Mouse (Mus musculus): ENCODE data around the gene Cwf19l1. TPM values are rescaled to one million over a fixed set of nuclear protein-coding genes. Genes with fewer than 3 reads are reported as not detected.
"Not testable (repeated sequence)": the region's sequence is repeated elsewhere in the genome, so short reads cannot be mapped to it uniquely, and the experiment has no call there.

Gene Cwf19l1
- polyA plus RNA-seq, 1 experiment from 2014 or later: 29.7 TPM

DNA sequence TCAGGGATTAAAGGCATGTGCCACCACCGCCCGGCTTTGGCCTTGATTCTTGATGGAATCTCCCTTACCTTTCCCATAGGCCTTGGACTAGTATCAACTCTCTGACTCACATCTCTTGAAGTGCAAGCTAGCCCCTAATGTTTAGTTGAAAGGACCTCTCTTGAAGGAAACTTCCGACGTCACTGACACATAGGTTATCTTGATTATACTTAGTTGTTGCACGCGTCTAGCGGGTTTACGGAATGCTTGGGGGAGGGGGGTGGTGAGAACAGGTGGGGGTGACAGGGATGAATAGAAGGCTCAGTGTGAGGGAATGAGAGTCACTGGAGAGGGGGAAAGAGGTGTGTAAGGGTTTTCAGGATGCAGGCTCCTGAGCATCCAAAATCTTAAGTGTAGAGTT, 11.3 kb upstream of the Cwf19l1 start:
- H3K9ac ChIP-seq: no peak overlapping the region
- no peaks in the 10 kb centered on the region for H3K9me3 ChIP-seq (replicated peaks)
- ATAC-seq (ENCODE audit: insufficient number of reproducible peaks, low FRiP score, low TSS enrichment, low read depth): no peak
- H3K4me2 ChIP-seq (replicated peaks): no peak overlapping the region
- 94% methylated on average over 8 of the region's 8 CpGs for WGBS
- H3K27ac ChIP-seq (replicated peaks): no peak overlapping the region
- peaks cover 23% of the 10 kb centered on the region for H3K36me3 ChIP-seq
- no peak overlapping the region for H3K4me3 ChIP-seq (replicated peaks)
- peaks cover 13% of the 10 kb centered on the region for H3K4me1 ChIP-seq
- peaks cover 9% of the 10 kb centered on the region for H3K27me3 ChIP-seq

DNA sequence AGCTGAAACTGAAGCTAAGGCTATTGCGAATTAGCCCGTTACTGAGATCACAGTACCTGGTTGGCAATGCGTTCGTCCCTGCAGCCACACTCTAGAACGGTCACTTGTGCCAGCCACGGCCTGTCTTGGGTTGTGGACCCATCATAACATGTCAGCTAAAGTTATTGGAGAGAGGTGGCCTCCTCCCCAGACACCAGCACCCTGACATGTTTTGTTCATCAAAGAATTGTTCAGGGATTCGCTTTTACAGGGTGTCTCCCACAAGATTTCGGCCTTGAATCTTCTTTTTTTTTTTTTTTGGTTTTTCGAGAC, 10.8 kb upstream of the Cwf19l1 start:
- 0 out of 2 replicates have a peak, but pooled peaks have one; percentile 29 for ATAC-seq (ENCODE audit: insufficient number of reproducible peaks, low FRiP score, low TSS enrichment, low read depth)
- H3K4me2 ChIP-seq (replicated peaks): peak overlapping the region; percentile 74
- peaks cover 27% of the 10 kb centered on the region for H3K36me3 ChIP-seq
- peaks cover 13% of the 10 kb centered on the region for H3K4me1 ChIP-seq
- 0 out of 2 replicates have a peak overlapping the region, but pooled peaks have one; percentile 49 for H3K9ac ChIP-seq
- 64% methylated on average over 9 of the region's 9 CpGs for WGBS
- peaks cover 9% of the 10 kb centered on the region for H3K27me3 ChIP-seq
- peak overlapping the region; percentile 73 for H3K4me3 ChIP-seq (replicated peaks)
- H3K9me3 ChIP-seq (replicated peaks): no peaks in the 10 kb centered on the region
- H3K27ac ChIP-seq (replicated peaks): no peak overlapping the region

DNA sequence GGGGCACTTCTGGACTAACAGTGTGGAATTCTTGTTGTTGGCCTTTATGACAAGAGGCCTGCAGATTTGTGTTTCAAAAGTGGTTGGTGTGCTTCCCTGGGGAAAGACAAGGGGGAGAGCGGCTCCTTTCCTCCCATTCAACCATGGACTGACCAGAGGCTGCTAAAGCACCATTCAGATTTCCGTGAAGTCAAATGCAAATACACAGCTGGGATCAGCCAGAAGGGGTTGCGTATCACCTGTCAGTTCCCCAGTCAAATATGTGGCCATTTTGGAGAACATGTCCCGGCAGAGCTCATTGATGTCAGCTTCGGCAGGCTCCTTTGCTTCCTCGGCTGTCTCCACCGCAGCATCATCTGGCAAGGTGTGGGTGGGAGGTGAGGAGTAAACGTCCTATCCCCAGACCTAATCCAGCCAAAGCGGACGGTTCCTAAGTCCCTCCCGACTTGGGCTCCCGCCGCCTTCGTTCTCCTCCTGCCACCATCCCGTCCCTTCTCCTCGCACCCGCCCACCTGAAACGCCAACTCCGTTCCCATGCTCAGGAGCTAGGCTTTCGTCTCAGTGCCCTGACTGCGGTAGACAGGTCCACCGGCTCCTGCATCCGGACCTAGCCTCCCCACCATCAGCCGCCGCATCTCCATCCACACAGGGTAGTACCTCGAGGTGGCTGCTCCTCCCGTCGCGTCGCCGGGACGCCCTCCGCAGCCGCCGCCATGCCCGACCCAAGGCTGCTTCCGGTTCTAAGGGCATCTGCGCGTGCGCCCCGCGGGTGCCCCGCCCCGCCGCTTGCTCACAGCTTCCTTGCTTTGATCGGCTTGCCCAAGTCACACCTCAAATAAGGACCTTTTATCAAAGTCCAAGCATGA, 10.3 kb upstream of the Cwf19l1 start, which contains the start of gene Bloc1s2:
Bloc1s2 (minus strand) TSS at position 745 of the 866 bp plus-strand sequence.
- Histone ChIP-seq H3K36me3 (peaks cover 33% of the 10 kb centered on the region), H3K4me2 (replicated peaks) (peak within 1 kb of the TSS; percentile 74), H3K4me1 (peaks cover 13% of the 10 kb centered on the region), H3K27ac (replicated peaks) (peak within 1 kb of the TSS; percentile 51; the same call in 1 of the 2 replicates), H3K9me3 (replicated peaks) (no peaks in the 10 kb centered on the region), H3K4me3 (replicated peaks) (peak within 1 kb of the TSS; percentile 73), H3K27me3 (peaks cover 9% of the 10 kb centered on the region; the same call in 1 of the 2 replicates), H3K9ac (peak within 1 kb of the TSS; percentile 49)
- peak; percentile 65; the same call in 1 of the 2 replicates for ATAC-seq (ENCODE audit: insufficient number of reproducible peaks, low FRiP score, low TSS enrichment, low read depth)
- WGBS: 2% methylated on average over 46 of the region's 46 CpGs

DNA sequence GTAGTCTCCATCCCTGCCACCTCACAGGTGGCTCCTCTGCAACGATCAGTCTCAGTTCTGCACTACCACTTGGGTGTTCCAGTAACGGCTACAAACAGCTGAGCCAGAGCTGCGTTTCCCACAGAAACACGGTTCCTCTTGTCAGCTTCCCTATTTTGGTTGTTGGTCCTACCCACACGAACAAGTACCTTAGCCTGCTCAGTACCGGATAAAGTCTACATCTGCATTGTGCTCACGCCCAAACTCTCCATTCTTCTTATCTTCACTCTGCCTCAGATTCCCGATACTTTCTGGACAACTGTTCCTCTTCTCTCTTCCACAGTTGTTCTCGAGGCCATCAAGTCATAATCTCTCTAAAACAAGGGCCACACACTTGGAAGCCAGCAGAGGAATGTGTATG, 8.7 kb upstream of the Cwf19l1 start:
- H3K9ac ChIP-seq: no peak overlapping the region
- no peaks in the 10 kb centered on the region for H3K9me3 ChIP-seq (replicated peaks)
- H3K36me3 ChIP-seq: peaks cover 44% of the 10 kb centered on the region
- no peak overlapping the region for H3K4me3 ChIP-seq (replicated peaks)
- peaks cover 6% of the 10 kb centered on the region; the same call in 1 of the 2 replicates for H3K27me3 ChIP-seq
- no peak overlapping the region for H3K4me2 ChIP-seq (replicated peaks)
- peaks cover 13% of the 10 kb centered on the region for H3K4me1 ChIP-seq
- H3K27ac ChIP-seq (replicated peaks): no peak overlapping the region
- 83% methylated on average over 9 of the region's 9 CpGs for WGBS
- ATAC-seq (ENCODE audit: insufficient number of reproducible peaks, low FRiP score, low TSS enrichment, low read depth): no peak

DNA sequence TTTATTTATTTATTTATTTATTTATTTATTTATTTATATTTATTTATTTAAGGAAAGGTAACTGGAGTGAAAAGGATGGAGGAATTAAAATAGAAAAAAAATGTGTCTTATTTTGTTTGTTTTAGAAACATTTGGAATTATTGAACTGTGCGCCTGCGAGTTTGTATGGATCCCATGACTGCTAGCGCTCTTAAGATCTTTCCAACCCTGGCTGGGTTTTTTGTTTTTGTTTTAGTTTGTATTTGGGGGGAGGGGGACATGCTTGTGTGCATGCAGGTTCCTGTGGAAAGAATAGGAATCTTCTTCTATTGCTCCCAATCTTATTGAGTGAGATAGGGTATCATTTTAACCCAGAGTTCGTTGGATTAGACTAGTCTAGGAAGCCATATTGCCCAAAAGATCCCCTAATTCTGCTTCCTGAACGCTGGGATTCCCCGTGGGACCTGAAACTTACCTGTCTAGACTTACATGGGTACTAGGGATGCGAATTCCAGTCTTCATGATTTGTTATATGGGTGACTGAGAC, 347 bp upstream of the Cwf19l1 start:
- Histone ChIP-seq H3K9me3 (replicated peaks) (no peaks in the 10 kb centered on the region), H3K9ac (no peak overlapping the region), H3K4me2 (replicated peaks) (peak overlapping the region; percentile 52), H3K27me3 (no peaks in the 10 kb centered on the region), H3K4me1 (peaks cover 9% of the 10 kb centered on the region), H3K4me3 (replicated peaks) (peak overlapping the region; percentile 71), H3K36me3 (peaks cover 32% of the 10 kb centered on the region), H3K27ac (replicated peaks) (0 out of 2 replicates have a peak overlapping the region, but pooled peaks have one; percentile 17)
- ATAC-seq (ENCODE audit: insufficient number of reproducible peaks, low FRiP score, low TSS enrichment, low read depth): no peak
- WGBS: 26% methylated on average over 7 of the region's 7 CpGs

DNA sequence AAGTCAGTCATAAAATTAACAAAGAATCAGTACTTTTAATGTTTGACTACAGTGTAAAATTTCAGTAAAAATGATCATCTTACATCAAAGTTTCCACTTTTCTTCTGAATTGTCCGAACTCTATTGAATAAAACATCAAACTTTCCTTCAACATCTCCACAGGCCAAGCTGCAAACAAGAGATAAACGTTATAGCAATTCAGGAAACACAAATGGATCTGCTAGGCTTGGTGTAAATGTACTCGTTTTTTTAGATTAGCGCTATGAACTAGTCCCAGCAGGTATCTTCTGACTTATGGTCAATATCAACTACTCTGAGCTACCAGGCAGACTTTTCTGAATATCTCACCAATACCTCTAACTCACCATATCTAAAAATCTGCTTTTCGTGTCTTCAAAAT, 2.8 kb downstream of the Cwf19l1 start:
- H3K9me3 ChIP-seq (replicated peaks): no peaks in the 10 kb centered on the region
- H3K4me1 ChIP-seq: peaks cover 9% of the 10 kb centered on the region
- 88% methylated on average over 5 of the region's 5 CpGs for WGBS
- no peak overlapping the region for H3K27ac ChIP-seq (replicated peaks)
- no peak overlapping the region for H3K4me2 ChIP-seq (replicated peaks)
- ATAC-seq (ENCODE audit: insufficient number of reproducible peaks, low FRiP score, low TSS enrichment, low read depth): no peak
- peaks cover 38% of the 10 kb centered on the region for H3K36me3 ChIP-seq
- H3K4me3 ChIP-seq (replicated peaks): no peak overlapping the region
- H3K9ac ChIP-seq: no peak overlapping the region
- no peaks in the 10 kb centered on the region for H3K27me3 ChIP-seq

DNA sequence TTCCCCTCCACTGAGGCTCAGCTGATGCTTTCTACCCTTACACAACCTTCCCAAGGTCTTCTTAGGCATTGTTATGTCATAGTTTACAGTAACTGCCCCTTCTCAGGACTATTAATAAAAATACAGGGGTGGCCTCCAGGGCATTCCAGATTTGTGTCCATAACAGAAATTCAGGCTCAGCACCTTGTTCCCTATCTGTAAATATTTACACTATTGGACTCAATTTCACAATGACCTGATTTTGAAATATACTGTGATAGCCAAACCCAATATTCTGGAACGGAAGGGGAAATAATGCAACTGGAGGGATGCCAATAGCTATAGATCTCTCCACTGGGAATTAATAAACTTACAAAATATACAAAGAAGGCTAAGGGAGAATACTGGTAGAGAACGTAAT, 7.1 kb downstream of the Cwf19l1 start:
- H3K9me3 ChIP-seq (replicated peaks): no peaks in the 10 kb centered on the region
- no peak for ATAC-seq (ENCODE audit: insufficient number of reproducible peaks, low FRiP score, low TSS enrichment, low read depth)
- H3K27ac ChIP-seq (replicated peaks): no peak overlapping the region
- peaks cover 74% of the 10 kb centered on the region for H3K36me3 ChIP-seq
- no peak overlapping the region for H3K9ac ChIP-seq
- WGBS: 84% methylated on average over 2 of the region's 2 CpGs
- no peak overlapping the region for H3K4me2 ChIP-seq (replicated peaks)
- H3K27me3 ChIP-seq: no peaks in the 10 kb centered on the region
- no peaks in the 10 kb centered on the region for H3K4me1 ChIP-seq
- H3K4me3 ChIP-seq (replicated peaks): no peak overlapping the region

DNA sequence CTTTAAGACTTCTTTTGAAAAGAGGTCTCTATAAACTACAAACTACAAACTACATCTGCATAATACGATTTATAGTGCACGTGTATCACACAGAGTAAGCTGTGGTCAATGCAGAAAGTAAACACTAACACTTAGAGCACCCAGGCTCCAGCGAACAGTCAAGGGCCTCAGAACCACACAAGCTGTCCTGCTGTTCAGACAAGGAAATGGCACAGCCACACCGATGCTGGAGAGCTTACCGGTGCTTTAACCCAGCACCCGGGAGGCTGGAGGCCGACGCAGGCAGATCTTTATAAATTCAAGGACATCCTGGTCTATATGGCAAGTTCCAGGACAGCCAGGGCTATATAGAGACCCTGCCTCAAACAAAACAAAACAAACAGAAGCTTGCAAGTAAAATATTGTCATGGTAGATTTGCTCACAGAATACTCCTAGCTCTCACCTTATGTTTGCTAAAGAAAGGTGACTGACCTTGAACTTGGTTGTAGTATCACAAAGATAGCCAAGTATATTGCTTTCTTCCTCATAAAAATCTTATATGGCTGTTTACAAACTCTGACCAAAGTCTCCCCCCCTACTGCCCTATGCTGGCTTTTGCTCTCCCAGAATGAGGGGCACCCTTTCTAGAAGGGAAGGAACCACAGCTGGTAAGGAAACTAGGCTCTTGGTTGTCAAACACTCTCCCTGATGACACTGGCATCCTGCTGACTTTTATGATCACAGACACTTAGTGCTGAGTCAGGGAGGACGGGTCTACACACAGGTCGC, 7.8 kb downstream of the Cwf19l1 start:
- no peaks in the 10 kb centered on the region for H3K4me1 ChIP-seq
- no peak for ATAC-seq (ENCODE audit: insufficient number of reproducible peaks, low FRiP score, low TSS enrichment, low read depth)
- H3K36me3 ChIP-seq: peaks cover 81% of the 10 kb centered on the region
- H3K4me3 ChIP-seq (replicated peaks): no peak overlapping the region
- no peak overlapping the region for H3K27ac ChIP-seq (replicated peaks)
- H3K9me3 ChIP-seq (replicated peaks): no peaks in the 10 kb centered on the region
- 93% methylated on average over 10 of the region's 10 CpGs for WGBS
- no peak overlapping the region for H3K9ac ChIP-seq
- H3K4me2 ChIP-seq (replicated peaks): no peak overlapping the region
- no peaks in the 10 kb centered on the region for H3K27me3 ChIP-seq

DNA sequence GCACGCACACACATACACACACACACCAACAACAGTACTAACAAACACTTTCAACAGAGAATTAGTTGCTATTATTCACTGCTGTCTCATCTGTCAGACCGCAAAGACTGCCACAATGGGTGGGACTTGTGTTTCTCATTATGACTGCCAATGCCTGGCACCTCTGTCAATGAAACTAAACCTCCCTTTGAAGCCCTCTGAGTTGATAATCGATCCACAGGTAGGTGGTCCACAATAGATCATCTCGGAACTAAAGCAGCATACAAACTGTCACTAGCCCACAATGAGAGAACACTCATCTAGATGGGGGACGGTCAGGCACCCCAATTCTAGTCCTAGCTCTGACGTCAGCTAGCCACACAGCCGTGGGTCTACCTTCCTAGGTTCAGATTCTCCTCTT, 14.5 kb downstream of the Cwf19l1 start:
- Histone ChIP-seq H3K4me2 (replicated peaks) (no peak overlapping the region), H3K4me3 (replicated peaks) (no peak overlapping the region), H3K9me3 (replicated peaks) (no peaks in the 10 kb centered on the region), H3K36me3 (peaks cover 83% of the 10 kb centered on the region), H3K27me3 (no peaks in the 10 kb centered on the region), H3K27ac (replicated peaks) (no peak overlapping the region), H3K9ac (no peak overlapping the region), H3K4me1 (no peaks in the 10 kb centered on the region)
- WGBS: 93% methylated on average over 7 of the region's 7 CpGs
- no peak for ATAC-seq (ENCODE audit: insufficient number of reproducible peaks, low FRiP score, low TSS enrichment, low read depth)

DNA sequence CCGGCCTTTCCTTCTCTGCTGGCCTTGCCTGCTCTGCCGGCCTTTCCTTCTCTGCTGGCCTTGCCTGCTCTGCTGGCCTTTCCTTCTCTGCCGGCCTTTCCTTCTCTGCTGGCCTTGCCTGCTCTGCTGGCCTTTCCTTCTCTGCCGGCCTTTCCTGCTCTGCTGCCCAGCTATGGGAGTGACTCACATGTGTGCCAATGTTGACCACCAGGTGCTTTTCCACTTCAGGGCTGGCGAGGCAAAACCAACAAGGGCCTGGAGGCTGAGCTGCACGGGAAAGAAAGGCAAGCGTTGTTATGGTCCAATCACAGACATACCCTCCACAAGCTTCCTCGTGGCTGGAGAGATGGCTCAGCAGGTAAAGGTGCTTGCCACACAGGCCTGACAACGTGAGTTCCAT, 15.0 kb downstream of the Cwf19l1 start:
- not testable (repeated sequence) for H3K9ac ChIP-seq; ATAC-seq (ENCODE audit: insufficient number of reproducible peaks, low FRiP score, low TSS enrichment, low read depth); H3K4me3 ChIP-seq (replicated peaks); H3K27me3 ChIP-seq; H3K4me1 ChIP-seq; H3K9me3 ChIP-seq (replicated peaks); H3K27ac ChIP-seq (replicated peaks); H3K4me2 ChIP-seq (replicated peaks)
- H3K36me3 ChIP-seq: peaks cover 87% of the 10 kb centered on the region
- WGBS: 91% methylated on average over 8 of the region's 9 CpGs

DNA sequence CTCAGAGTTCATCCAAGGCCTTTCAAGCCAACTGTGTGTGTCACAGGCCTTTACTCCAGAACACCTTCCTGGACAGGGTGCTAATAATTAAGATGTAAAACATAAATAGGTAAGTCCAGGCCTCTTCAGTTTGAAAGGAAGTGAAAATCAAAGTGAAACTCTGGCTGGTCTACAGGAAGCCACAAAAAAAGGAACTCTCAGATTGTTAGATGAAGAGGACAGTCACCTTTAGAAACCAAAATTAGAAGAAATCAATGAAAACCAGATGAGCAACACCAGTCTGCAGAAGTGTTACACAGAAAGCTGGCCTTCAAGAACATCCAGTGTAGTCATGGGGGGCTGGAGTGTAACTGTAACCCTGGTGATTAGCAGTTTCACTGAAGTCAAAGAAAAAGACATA, 17.9 kb downstream of the Cwf19l1 start:
- Histone ChIP-seq H3K4me3 (replicated peaks) (no peak overlapping the region), H3K36me3 (peaks cover 84% of the 10 kb centered on the region), H3K9me3 (replicated peaks) (no peaks in the 10 kb centered on the region), H3K4me1 (no peaks in the 10 kb centered on the region), H3K9ac (no peak overlapping the region), H3K27me3 (no peaks in the 10 kb centered on the region), H3K27ac (replicated peaks) (no peak overlapping the region), H3K4me2 (replicated peaks) (no peak overlapping the region)
- no peak for ATAC-seq (ENCODE audit: insufficient number of reproducible peaks, low FRiP score, low TSS enrichment, low read depth)
